Mouse (Mus musculus): ENCODE data around the gene Cdh20. TPM values are rescaled to one million over a fixed set of nuclear protein-coding genes. Genes with fewer than 3 reads are reported as not detected.
A peak's percentile ranks its signal among the peaks of the same experiment; 100 is the strongest.

Cdh20 gene
- total and polyA plus RNA-seq, 3 experiments = 0.05 TPM; not detected in 2

GRCm38 (mm10) chr1:104957046-104957445 lies 188.7 kb downstream of the Cdh20 start:
- H3K36me3 ChIP-seq (replicated peaks) = no peaks in the 10 kb centered on the region
- H3K9me3 ChIP-seq (replicated peaks) = peaks cover 6% of the 10 kb centered on the region; the same call in 1 of the 2 replicates
- no peak for ATAC-seq (ENCODE audit: extremely low read depth, insufficient number of reproducible peaks, low FRiP score, poor library complexity, severe bottlenecking)
- H3K4me3 ChIP-seq (ENCODE audit: low read depth, low read length) = no peak overlapping the region
- TF ChIP-seq TAL1 (conservative IDR thresholded peaks at IDR 0.05; ENCODE audit: low read depth, low read length) (no peak), POLR2AphosphoS5 (IDR thresholded peaks at IDR 0.05; ENCODE audit: insufficient replicate concordance, low read depth, low read length) (no peak), CTCF (IDR thresholded peaks at IDR 0.05; ENCODE audit: low read depth, low read length) (no peak), GATA1 (IDR thresholded peaks at IDR 0.05; ENCODE audit: borderline replicate concordance, low read length) (no peak), GATA2 (IDR thresholded peaks at IDR 0.05; ENCODE audit: borderline replicate concordance, low read depth, low read length) (no peak)
- no peak for DNase-seq (ENCODE audit: low spot score)
- H3K27me3 ChIP-seq (ENCODE audit: insufficient read depth, low read length) = no peaks in the 10 kb centered on the region
- H3K4me1 ChIP-seq (ENCODE audit: insufficient read depth, low read depth, low read length) = no peaks in the 10 kb centered on the region

GRCm38 (mm10) chr1:104961670-104962069 lies 193.3 kb downstream of the Cdh20 start:
- TF ChIP-seq GATA1 (IDR thresholded peaks at IDR 0.05; ENCODE audit: borderline replicate concordance, low read length) (no peak), CTCF (IDR thresholded peaks at IDR 0.05; ENCODE audit: low read depth, low read length) (no peak), GATA2 (IDR thresholded peaks at IDR 0.05; ENCODE audit: borderline replicate concordance, low read depth, low read length) (no peak), POLR2AphosphoS5 (IDR thresholded peaks at IDR 0.05; ENCODE audit: insufficient replicate concordance, low read depth, low read length) (no peak), TAL1 (conservative IDR thresholded peaks at IDR 0.05; ENCODE audit: low read depth, low read length) (no peak)
- no peaks in the 10 kb centered on the region for H3K4me1 ChIP-seq (ENCODE audit: insufficient read depth, low read depth, low read length)
- no peak for DNase-seq (ENCODE audit: low spot score)
- no peaks in the 10 kb centered on the region for H3K36me3 ChIP-seq (replicated peaks)
- H3K9me3 ChIP-seq (replicated peaks) = peaks cover 6% of the 10 kb centered on the region; the same call in 1 of the 2 replicates
- ATAC-seq (ENCODE audit: extremely low read depth, insufficient number of reproducible peaks, low FRiP score, poor library complexity, severe bottlenecking) = no peak
- H3K4me3 ChIP-seq (ENCODE audit: low read depth, low read length) = no peak overlapping the region
- no peaks in the 10 kb centered on the region for H3K27me3 ChIP-seq (ENCODE audit: insufficient read depth, low read length)

GRCm38 (mm10) chr1:104962257-104962656 lies 193.9 kb downstream of the Cdh20 start:
- Histone ChIP-seq H3K4me3 (ENCODE audit: low read depth, low read length) (no peak overlapping the region), H3K4me1 (ENCODE audit: insufficient read depth, low read depth, low read length) (no peaks in the 10 kb centered on the region), H3K36me3 (replicated peaks) (no peaks in the 10 kb centered on the region), H3K9me3 (replicated peaks) (peaks cover 6% of the 10 kb centered on the region; the same call in 1 of the 2 replicates), H3K27me3 (ENCODE audit: insufficient read depth, low read length) (no peaks in the 10 kb centered on the region)
- TF ChIP-seq GATA1 (IDR thresholded peaks at IDR 0.05; ENCODE audit: borderline replicate concordance, low read length) (no peak), CTCF (IDR thresholded peaks at IDR 0.05; ENCODE audit: low read depth, low read length) (no peak), POLR2AphosphoS5 (IDR thresholded peaks at IDR 0.05; ENCODE audit: insufficient replicate concordance, low read depth, low read length) (no peak), TAL1 (conservative IDR thresholded peaks at IDR 0.05; ENCODE audit: low read depth, low read length) (no peak), GATA2 (IDR thresholded peaks at IDR 0.05; ENCODE audit: borderline replicate concordance, low read depth, low read length) (no peak)
- DNase-seq (ENCODE audit: low spot score) (no peak), ATAC-seq (ENCODE audit: extremely low read depth, insufficient number of reproducible peaks, low FRiP score, poor library complexity, severe bottlenecking) (no peak)

GRCm38 (mm10) chr1:104979068-104979467 lies 210.7 kb downstream of the Cdh20 start:
- TF ChIP-seq CTCF (IDR thresholded peaks at IDR 0.05; ENCODE audit: low read depth, low read length) (no peak), POLR2AphosphoS5 (IDR thresholded peaks at IDR 0.05; ENCODE audit: insufficient replicate concordance, low read depth, low read length) (no peak), GATA2 (IDR thresholded peaks at IDR 0.05; ENCODE audit: borderline replicate concordance, low read depth, low read length) (no peak), TAL1 (conservative IDR thresholded peaks at IDR 0.05; ENCODE audit: low read depth, low read length) (no peak), GATA1 (IDR thresholded peaks at IDR 0.05; ENCODE audit: borderline replicate concordance, low read length) (no peak)
- H3K9me3 ChIP-seq (replicated peaks) = peaks cover 3% of the 10 kb centered on the region
- no peaks in the 10 kb centered on the region for H3K36me3 ChIP-seq (replicated peaks)
- ATAC-seq (ENCODE audit: extremely low read depth, insufficient number of reproducible peaks, low FRiP score, poor library complexity, severe bottlenecking) (no peak), DNase-seq (ENCODE audit: low spot score) (no peak)
- H3K4me1 ChIP-seq (ENCODE audit: insufficient read depth, low read depth, low read length) = no peaks in the 10 kb centered on the region
- no peak overlapping the region for H3K4me3 ChIP-seq (ENCODE audit: low read depth, low read length)
- H3K27me3 ChIP-seq (ENCODE audit: insufficient read depth, low read length) = no peaks in the 10 kb centered on the region

- Histone ChIP-seq H3K36me3 (replicated peaks) (no peaks in the 10 kb centered on the region), H3K4me3 (ENCODE audit: low read depth, low read length) (no peak overlapping the region), H3K27me3 (ENCODE audit: insufficient read depth, low read length) (no peaks in the 10 kb centered on the region), H3K9me3 (replicated peaks) (peaks cover 2% of the 10 kb centered on the region), H3K4me1 (ENCODE audit: insufficient read depth, low read depth, low read length) (no peaks in the 10 kb centered on the region)
- TF ChIP-seq TAL1 (conservative IDR thresholded peaks at IDR 0.05; ENCODE audit: low read depth, low read length) (no peak), POLR2AphosphoS5 (IDR thresholded peaks at IDR 0.05; ENCODE audit: insufficient replicate concordance, low read depth, low read length) (no peak)
- DNase-seq (ENCODE audit: low spot score) (no peak), ATAC-seq (ENCODE audit: extremely low read depth, insufficient number of reproducible peaks, low FRiP score, poor library complexity, severe bottlenecking) (no peak)
Observed at GRCm38 (mm10) chr1:104980273-104980672, 211.9 kb downstream of the Cdh20 start.

- ATAC-seq (ENCODE audit: extremely low read depth, insufficient number of reproducible peaks, low FRiP score, poor library complexity, severe bottlenecking) = peak; percentile 57
- no peak for DNase-seq (ENCODE audit: low spot score)
- Histone ChIP-seq H3K27me3 (ENCODE audit: insufficient read depth, low read length) (no peaks in the 10 kb centered on the region), H3K9me3 (replicated peaks) (peaks cover 2% of the 10 kb centered on the region; the same call in 1 of the 2 replicates), H3K36me3 (replicated peaks) (no peaks in the 10 kb centered on the region), H3K4me1 (ENCODE audit: insufficient read depth, low read depth, low read length) (no peaks in the 10 kb centered on the region), H3K4me3 (ENCODE audit: low read depth, low read length) (no peak overlapping the region)
- TF ChIP-seq GATA1 (IDR thresholded peaks at IDR 0.05; ENCODE audit: borderline replicate concordance, low read length) (no peak), TAL1 (conservative IDR thresholded peaks at IDR 0.05; ENCODE audit: low read depth, low read length) (no peak), POLR2AphosphoS5 (IDR thresholded peaks at IDR 0.05; ENCODE audit: insufficient replicate concordance, low read depth, low read length) (no peak), GATA2 (IDR thresholded peaks at IDR 0.05; ENCODE audit: borderline replicate concordance, low read depth, low read length) (no peak), CTCF (IDR thresholded peaks at IDR 0.05; ENCODE audit: low read depth, low read length) (peak; percentile 77)
Observed at GRCm38 (mm10) chr1:104986222-104986973, 218.1 kb downstream of the Cdh20 start.
